Mouse (Mus musculus): ENCODE results near the gene Ugt1a2.

Ugt1a2 gene

GRCm38 (mm10) chr1:88258361-88258760 is 58.0 kb downstream of the Ugt1a2 start:
- no peak for DNase-seq (ENCODE audit: low spot score)

- DNase-seq (ENCODE audit: low spot score), result peak; percentile 95
These were observed 58.7 kb downstream of the Ugt1a2 start for GRCm38 (mm10) chr1:88258881-88259642.

DNA sequence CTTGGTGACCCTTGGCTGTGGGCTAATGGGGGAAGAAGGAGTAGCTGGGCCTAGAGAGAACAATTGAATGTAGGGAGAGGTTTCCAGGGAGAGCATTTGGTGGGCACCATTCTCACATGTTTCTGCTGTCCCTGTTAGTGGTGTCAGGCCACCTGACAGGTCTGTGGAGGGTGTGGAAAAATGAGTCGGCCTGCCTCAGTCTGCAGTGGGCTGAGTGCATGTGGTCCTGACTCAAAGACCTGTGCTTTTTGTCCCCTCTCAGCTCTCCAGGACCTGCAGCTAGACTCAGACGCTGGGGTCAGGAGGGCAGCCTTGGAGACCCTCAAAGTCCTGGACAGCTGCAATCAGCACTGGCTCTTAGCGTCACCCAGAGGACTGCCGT is 59.2 kb downstream of the Ugt1a2 start:
- DNase-seq (ENCODE audit: low spot score), result no peak

DNA sequence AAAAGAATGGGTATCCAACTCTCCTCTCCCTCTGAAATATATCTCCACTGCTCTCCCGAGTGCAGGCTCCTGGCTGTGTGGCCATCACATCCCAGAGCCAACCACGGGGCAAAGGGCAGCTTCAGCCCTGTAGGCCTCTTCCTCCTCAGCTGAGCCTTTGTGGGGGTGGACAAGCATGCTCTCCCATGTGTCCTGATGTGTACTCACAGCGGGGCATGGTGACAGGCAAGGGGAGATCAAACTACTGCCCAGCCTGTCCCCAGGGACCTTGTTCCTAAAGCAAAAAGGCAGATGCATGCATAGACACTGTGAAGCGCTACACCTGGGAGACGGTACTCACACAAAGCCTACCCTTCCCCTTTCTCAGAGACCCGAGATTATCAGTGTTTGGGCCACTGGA is 59.7 kb downstream of the Ugt1a2 start:
- peak; percentile 76 for DNase-seq (ENCODE audit: low spot score)

DNA sequence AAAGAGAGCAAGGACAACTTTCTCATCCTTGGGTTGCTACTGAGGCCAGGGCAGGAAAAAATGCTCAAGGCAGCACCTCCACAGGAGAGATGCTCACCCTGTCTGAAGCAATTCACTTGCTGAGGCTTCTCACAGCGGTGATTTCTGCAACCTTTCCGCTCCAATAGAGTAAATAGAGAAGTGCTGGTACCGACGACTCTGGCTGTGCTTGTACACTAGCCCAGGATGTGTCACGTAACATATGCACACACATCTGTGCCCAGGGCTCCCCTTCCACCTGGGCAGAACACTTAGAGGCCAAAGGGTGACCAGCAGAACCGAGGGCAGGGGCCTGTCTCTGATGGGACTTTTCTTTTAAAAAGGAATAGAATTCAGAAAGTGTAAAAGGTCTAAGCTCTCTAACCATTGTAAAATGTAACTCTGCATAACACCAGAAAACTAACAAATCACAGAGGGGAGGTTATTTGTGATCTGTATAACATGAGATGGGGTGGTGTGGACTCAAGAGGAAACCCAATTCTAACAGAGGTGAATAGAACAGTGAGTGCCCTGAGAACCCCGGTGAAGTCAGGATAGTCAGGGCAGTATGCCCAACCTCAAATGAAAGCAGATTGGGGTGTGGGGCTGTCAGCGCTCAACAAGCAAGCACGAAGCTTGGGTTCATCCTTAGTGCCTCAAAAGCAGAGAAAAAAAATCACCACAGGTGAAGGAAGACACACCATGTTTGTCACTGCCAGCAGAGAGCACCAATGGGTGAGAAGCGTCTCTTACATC is 60.4 kb downstream of the Ugt1a2 start:
- DNase-seq (ENCODE audit: low spot score), result no peak

GRCm38 (mm10) chr1:88261706-88262105 is 61.3 kb downstream of the Ugt1a2 start:
- no peak for DNase-seq (ENCODE audit: low spot score)

GRCm38 (mm10) chr1:88262255-88262654 is 61.9 kb downstream of the Ugt1a2 start:
- DNase-seq (ENCODE audit: low spot score), result peak; percentile 92

- no peak for DNase-seq (ENCODE audit: low spot score)
These were observed 62.6 kb downstream of the Ugt1a2 start for GRCm38 (mm10) chr1:88262961-88263360.

- no peak for DNase-seq (ENCODE audit: low spot score)
These were observed 63.4 kb downstream of the Ugt1a2 start for GRCm38 (mm10) chr1:88263778-88264177.

- DNase-seq (ENCODE audit: low spot score), result peak; percentile 75
These were observed 64.0 kb downstream of the Ugt1a2 start for GRCm38 (mm10) chr1:88264237-88264868.

DNA sequence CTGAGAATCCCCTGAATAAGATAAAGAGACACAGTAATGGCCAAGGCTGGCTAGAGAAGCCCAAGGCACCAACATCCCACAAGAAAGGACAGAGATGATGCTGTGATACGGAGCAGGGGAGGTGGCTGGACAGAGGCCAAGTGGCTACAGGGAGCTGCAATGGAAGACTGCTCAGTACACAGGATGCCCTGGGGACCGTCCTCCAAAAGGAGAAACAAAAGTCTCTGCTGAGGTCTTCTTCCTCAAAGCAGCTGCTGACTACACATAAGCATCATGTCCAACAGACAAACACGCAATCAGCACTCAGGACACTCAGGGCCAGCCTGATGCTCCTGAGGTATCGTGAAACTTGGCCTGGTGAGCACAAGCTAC is 64.5 kb downstream of the Ugt1a2 start:
- no peak for DNase-seq (ENCODE audit: low spot score)

DNA sequence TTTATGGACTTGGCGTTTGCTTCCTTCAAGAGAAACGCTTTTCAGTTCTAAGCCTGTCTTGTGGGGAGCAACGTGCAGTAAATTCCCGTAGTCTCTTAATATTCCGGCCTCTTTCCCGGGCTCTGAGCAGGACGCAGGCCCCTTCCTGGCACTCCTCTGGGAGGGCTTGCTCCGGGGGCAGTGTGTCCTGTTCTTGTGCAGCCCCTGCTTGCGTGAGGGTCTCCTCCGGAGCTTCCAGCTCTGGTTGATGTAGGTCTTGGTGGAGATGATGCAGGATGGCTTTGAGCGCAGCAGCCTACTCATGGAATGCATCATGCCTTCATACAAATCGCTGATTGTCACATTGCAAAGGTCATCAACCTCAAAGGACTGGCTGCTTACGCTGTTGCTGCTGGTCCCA is 65.7 kb downstream of the Ugt1a2 start:
- no peak for DNase-seq (ENCODE audit: low spot score)

DNA sequence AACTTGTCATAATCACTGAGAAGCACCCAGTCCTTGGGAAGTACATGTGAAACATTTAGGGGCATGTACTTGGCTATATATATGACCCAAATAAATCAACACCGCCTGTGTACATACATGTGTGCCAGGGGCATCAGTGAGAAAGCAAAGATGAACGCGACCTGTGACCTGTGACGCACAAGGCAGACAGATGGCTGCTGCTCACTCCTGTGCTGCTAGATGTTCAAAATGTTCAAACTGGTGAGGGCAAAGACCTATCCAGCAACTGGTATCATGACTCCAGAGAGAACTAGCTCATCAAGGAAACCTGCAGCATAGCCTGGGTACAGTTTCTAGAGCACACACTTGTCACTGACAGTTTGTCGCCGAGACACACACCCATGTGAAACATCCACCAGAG is 67.1 kb downstream of the Ugt1a2 start:
- DNase-seq (ENCODE audit: low spot score), result no peak

DNA sequence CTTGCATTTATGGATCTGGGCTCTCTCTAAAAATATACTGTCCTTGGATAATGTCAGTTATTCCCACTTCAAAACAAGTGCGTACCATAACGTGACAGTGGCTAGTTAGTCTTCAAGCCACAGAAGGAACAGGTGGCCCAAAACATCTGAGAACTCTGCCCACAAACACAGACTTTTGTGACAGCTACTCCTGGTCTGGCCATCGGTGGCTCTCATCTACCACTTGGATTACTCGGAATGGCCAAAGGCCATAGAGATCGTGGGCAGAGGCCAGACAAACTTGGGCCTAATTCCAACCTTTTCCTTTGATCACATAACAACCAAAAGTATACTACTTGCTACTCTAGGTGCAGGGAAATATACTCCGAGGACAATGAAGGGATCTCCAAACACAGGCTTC is 67.7 kb downstream of the Ugt1a2 start:
- no peak for DNase-seq (ENCODE audit: low spot score)

All from ovary, adult 18-20 months (tissue).